ENCODE assay signal across 14 mouse cellular contexts in the genomic region with DNA sequence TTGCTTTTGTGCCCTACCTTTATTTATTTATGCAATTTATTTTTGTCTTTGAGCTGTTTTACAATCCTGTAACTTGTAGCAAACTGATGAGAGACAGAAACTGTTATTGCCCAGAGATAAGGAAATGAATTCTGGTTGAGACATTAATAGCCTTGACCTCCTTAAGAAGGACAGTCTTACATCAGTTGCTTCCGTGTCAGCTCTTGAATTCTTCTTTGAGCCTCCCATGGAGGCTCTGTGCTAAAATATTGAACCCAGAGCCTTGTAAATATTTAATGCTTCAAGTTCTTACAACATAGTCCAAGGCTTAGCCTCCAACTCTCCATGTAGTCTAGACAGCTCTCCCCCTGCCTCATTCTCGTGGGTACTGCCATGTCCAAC.
"Had no signal": no experiment of that assay in that cellular context is flagged by ENCODE, and none has a peak within 500 bp of the region (broad histone marks: within the 10 kb centered on the region; RNA-seq: fewer than 3 reads in every experiment).

No protein-coding gene starts in this region.

- H3K4me3 ChIP-seq: limb, embryonic 10.5 days; limb, embryonic 13.5 days; liver, embryonic 12.5 days; liver, embryonic 15.5 days; lung, embryonic 15.5 days; megakaryocyte, embryonic 14.5 days; midbrain, embryonic 10.5 days; midbrain, embryonic 13.5 days; myocyte; neural tube, embryonic 13.5 days had no signal

- DNase-seq: right cerebral cortex, postnatal 25 days; thymus, adult 18-20 months; thymus, postnatal 36 days had no signal

- H3K9me3 ChIP-seq: limb, embryonic 10.5 days; limb, embryonic 13.5 days; liver, embryonic 12.5 days; liver, embryonic 15.5 days; lung, embryonic 15.5 days; midbrain, embryonic 10.5 days; midbrain, embryonic 13.5 days; neural tube, embryonic 13.5 days had no signal

- H3K36me3 ChIP-seq: liver, embryonic 15.5 days; lung, embryonic 15.5 days had no signal

- H3K27me3 ChIP-seq: limb, embryonic 13.5 days; liver, embryonic 12.5 days; liver, embryonic 15.5 days; lung, embryonic 15.5 days; megakaryocyte, embryonic 14.5 days; midbrain, embryonic 13.5 days; neural tube, embryonic 13.5 days had no signal

- H3K27ac ChIP-seq: limb, embryonic 10.5 days; limb, embryonic 13.5 days; liver, embryonic 12.5 days; liver, embryonic 15.5 days; lung, embryonic 15.5 days; midbrain, embryonic 10.5 days; midbrain, embryonic 13.5 days; neural tube, embryonic 13.5 days had no signal

- H3K4me2 ChIP-seq: limb, embryonic 13.5 days; liver, embryonic 12.5 days; liver, embryonic 15.5 days; lung, embryonic 15.5 days; midbrain, embryonic 13.5 days; neural tube, embryonic 13.5 days had no signal

- H3K9ac ChIP-seq: limb, embryonic 13.5 days; liver, embryonic 12.5 days; liver, embryonic 15.5 days; lung, embryonic 15.5 days; midbrain, embryonic 13.5 days; neural tube, embryonic 13.5 days had no signal

- ATAC-seq: liver, embryonic 12.5 days; midbrain, embryonic 13.5 days; midbrain, embryonic 16.5 days had no signal
